Mouse (Mus musculus) G1E (cell line): ENCODE measurements around the gene Dab1.

Source experiments
- CTCF ChIP-seq: IDR thresholded peaks from 2 replicates; pipeline ENCODE4 v1.5.1; 2012; ENCODE audit warnings: low read depth, low read length, inconsistent platforms, mixed read lengths
- GATA1 ChIP-seq: IDR thresholded peaks from 2 replicates; pipeline ENCODE4 v1.6.1; 2012; ENCODE audit warnings: borderline replicate concordance, low read length, inconsistent platforms, mixed read lengths
- TAL1 ChIP-seq: conservative IDR thresholded peaks from 2 replicates; pipeline ENCODE4 v1.6.1; 2012; ENCODE audit warnings: low read depth, low read length, inconsistent platforms, mixed read lengths

DNA sequence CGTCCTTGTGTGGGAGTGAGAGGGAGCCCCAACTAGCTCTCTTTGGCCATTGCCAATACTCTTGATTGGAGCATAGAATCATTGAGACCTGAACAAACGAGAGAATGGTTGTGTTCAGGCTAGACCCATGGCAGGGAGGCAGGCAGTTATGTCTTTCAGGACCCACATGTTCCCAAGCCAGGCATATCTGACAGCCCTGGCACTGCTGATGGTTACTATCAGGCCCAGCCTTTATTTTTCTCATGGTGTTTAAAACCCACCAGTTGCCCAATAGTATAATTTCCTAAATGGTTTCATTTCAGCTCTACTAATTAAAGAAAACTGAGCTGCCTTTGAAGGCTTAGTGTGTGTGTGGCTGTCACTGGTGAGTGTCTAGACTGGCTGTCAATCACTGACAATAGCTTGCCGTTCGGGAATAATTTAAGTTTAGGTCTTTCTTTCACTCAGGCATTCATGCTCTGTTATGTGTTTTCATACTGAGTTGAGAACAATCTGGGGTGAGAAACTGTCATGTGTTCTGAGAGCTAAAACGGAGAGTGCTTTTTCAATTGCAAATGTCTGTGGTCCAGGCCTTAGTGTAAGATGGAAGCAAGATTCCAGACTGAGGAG is 17.1 kb downstream of the Dab1 start:
- TF ChIP-seq GATA1 = no peak
- TF ChIP-seq CTCF = no peak
- no peak for TF ChIP-seq TAL1
